Mouse (Mus musculus): ENCODE results near the gene 1600012H06Rik.
A peak's percentile ranks its signal among the peaks of the same experiment; 100 is the strongest.
"Not testable (repeated sequence)": the region's sequence is repeated elsewhere in the genome, so short reads cannot be mapped to it uniquely, and the experiment has no call there.

The 1600012H06Rik gene

DNA sequence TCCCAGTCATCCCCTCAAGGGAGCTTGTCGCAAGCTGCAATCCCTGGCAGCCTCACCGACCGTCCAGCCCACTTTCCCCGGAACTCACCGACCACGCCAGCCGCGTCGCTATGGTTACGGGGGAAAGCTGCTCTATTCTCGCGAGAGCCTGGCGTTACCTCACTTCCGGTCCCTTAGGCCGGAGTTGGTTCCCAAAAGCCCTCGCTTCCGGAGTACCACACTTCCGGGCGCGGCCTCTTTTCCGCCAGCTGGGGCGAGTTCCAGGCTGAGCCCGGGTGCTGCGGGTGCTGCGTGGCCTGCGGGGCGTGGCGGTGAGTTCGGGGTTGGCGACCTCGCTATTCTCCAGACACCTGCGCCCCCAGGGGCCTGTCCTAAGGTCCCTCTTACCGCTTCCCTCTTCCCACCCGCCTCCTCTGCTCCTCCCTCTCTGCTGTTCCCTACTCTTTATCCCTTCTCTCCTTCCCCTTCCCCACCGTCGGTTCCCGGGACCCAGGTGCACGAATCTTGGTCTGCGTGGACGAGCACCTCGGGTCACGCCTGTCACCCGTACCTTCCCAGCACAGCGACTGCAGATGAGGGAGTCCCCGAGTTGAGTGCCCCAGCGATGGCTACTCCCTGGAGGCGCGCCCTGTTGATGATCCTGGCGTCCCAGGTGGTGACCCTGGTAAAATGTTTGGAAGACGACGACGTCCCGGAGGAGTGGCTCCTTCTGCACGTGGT, at the start of gene 1600012H06Rik, which contains the start of gene Wdr27:
1600012H06Rik (plus strand) TSS at position 176 of the 720 bp plus-strand sequence.
Wdr27 (minus strand) TSS at position 150 of the 720 bp plus-strand sequence.
- peak; percentile 96 to 98 for DNase-seq (ENCODE audit: low spot score in 2 of 2)

DNA sequence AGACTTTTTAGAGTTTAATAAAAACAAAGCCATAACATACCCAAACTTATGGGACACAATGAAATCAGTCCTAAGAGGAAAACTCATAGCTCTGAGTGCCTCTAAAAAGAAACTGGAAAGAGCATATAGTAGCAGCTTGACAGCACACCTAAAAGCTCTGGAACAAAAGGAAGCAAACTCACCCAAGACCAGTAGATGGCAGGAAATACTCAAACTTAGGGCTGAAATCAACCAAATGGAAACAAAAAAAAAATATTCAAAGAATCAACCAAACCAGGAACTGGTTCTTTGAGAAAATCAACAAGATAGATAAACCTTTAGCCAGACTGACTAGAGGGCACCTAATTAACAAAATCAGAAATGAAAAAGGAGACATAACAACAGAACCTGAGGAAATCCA, 47.9 kb upstream of the 1600012H06Rik start:
- DNase-seq (ENCODE audit: low spot score in 2 of 2), result not testable (repeated sequence)

DNA sequence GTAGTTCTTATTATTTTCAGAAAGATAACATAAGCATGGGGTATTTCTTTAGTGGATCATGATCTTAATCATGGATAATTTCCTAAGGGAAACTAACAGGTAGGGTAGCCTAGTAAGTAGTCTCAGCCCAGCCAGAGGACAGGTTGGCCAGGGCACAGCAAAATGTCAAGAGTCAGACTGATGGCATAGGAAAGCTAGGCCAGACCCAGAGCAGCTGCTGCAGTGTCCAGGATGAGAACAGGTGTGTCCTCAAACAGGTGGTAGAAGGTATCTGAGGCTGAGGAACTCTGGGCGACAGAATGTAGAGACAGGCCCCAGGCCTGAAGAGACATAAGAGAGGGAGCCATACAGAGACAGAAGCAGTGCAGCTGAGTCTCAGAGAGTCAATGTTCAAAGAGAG, 44.0 kb upstream of the 1600012H06Rik start:
- no peak for DNase-seq (ENCODE audit: low spot score in 2 of 2)

DNA sequence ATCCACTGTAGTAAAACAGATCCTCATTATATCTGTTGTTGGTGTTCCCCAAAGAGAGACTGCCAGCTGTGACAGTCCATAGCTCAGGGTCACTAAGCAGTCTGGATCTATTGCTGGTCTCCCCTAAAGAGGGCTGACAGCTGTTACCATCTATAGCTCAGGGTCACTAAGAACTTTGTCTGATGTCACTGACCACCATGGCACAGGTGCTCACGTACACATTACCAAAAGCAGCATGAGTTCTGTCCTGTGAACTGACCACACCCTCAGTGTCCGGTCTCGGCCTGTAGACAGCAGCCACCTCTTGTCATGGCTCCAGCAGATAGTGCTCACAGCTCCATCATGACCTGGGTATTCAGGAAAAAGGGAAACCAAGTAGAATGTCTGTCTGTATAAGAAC, 39.8 kb upstream of the 1600012H06Rik start:
- DNase-seq (ENCODE audit: low spot score in 2 of 2), result no peak

DNA sequence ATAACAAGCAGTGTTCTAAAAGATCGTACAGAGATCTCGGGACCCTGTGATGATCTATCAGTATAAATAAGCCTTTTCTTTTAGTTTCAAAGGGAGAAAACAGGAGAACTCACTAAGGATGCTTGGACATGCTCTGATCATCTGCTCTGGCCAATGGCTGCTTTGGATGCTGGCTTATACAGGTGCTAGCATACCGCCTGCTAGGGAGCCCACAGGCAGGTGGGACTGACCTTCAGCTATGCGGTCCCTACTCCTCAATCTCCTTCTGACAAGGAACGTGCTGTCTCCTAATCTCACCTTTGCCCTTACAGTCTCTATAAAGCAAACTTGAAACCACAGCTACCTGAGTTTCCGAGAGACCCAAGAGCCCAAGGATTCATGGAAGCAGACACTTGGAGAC, 38.8 kb upstream of the 1600012H06Rik start:
- DNase-seq (ENCODE audit: low spot score in 2 of 2), result no peak

DNA sequence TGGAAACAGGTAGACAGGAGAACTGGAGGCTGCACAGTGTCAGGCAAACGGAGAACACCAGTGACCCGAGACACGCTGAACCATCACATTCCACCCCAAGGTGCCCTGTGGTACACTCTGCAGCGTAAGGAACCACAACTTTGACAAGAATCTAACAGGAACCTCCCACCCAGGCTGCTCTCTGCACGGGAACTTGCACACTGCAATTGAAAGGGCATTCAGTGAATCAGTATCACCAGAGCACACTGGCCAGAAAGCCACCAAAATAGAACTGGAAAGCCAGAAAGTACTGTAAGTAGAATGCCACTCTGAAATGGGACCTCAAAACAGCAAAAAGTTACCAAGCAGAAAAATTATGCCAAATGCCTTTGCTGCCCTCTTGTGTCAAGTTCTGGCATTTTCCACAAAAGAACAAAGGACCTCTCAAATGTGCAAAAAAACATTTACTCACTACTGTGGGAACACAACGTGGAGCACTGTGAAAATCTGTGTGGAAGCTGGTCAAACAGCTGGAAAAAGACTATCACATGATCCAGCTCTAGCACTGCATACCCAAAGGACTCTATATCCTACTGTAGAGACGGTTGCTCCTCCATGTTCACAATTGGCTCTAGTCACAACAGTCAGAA, 38.2 kb upstream of the 1600012H06Rik start:
- peak; percentile 69 to 83 for DNase-seq (ENCODE audit: low spot score in 2 of 2)

DNA sequence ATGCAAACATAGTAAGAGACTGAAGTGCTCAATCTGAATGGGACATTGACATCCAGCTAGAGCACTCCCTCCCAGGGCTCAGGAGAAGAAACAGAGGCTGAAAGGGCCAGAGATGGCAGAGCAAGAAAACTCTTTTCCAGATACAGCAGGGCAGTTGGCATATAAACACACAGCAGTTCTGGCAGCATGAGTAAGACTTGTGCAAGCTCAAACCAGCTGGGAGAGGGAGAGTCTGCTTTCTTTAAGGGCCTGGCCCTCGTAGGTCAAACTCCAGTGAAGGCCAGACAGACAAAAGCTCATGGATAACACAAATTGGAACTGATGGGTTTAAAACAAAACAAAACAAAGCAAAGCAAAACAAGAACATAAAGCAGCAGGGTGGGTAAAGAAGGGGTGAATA, 36.4 kb upstream of the 1600012H06Rik start:
- no peak for DNase-seq (ENCODE audit: low spot score in 2 of 2)

DNA sequence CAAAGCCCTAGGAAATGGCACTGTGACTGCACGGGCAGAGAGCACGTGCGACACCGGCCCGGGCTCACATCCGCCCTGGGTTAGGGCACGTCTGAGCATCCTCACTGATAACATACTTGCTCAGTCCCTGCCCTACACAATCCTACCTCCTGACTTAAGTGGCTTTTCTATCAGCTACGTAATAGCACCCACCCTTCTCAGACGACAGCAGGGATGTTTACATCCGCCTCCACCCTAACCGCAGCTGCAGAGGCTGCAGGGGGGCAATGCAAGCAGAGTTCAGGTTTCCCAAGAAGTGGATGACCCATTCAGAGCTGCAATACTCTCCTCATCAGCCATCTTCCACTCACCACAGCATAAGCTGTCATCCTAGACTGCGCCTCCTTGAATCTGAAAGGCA, 35.8 kb upstream of the 1600012H06Rik start:
- no peak for DNase-seq (ENCODE audit: low spot score in 2 of 2)

DNA sequence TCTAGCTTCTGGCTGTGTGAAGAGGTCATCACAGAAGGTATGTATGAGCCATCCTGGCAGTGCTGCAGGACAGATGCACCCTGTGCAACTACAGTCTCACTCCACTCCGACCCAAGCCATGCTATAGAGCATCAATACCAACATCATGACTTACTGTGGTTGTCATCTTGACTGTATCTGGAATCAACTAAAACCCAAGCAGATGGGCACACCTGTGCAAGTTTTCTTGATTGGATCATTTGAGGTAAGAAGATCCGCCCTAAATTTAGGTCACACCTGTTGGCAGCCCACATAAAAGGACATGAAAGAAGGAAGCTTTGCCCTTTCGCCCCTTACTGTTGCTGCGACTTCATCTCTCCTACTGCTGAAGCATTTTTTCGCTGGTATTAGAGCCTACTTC, 33.7 kb upstream of the 1600012H06Rik start:
- DNase-seq (ENCODE audit: low spot score in 2 of 2), result no peak

DNA sequence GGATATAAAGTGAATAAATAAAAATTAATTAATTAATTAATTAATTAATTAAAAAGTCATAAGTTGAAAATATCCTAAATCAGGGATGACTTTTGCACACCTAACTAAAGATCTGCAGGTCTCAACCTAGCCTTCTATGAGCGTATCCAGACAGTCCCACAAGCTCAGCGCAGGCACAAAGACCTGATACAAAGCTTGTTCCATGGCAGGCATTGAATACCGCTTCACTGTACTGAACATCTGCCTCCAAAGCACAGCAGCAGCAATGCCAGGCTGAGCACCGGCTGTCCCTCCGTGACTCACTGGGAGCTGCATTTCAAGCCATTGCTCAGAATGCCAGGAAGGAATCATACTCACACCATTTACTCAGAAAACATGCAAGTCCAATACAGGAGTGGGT, 32.2 kb upstream of the 1600012H06Rik start:
- DNase-seq (ENCODE audit: low spot score in 2 of 2), result no peak

DNA sequence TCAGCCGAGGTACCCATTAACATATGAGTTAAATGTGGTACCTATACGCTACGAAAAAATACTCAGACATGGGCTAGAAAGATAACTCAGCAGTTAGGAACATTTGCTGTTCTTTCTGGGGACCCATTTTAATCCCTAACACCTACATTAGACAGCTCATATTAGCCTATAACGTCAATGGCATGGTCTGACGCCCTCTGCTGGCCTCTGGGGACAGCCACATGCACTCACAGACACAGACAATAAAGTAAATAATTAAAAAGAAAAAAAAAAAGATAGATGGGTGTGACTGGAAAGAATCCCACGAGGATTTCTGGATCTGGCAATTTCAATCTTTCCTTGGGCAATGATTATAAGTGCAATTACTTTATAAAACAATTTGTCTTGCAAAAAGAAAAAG, 30.6 kb upstream of the 1600012H06Rik start:
- DNase-seq (ENCODE audit: low spot score in 2 of 2), result no peak

DNA sequence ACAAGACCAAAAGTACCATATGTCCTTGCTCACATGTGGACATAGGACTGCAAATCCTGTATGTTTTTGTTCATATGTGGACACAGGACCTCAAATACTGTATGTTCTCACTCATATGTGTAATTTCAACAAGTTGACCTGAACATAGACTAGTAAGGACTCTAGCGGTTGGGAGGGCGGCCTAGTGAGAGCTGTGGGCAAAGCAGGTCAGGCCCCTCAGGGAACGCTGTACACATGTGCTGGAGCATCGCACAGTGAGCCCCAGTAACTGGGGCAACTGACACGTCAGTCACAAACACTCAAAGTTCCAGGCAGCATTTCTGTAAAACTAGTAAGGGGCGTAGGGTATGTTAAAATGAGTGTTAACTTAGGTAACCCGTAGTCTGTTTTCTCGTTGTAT, 30.0 kb upstream of the 1600012H06Rik start:
- DNase-seq (ENCODE audit: low spot score in 2 of 2), result no peak

DNA sequence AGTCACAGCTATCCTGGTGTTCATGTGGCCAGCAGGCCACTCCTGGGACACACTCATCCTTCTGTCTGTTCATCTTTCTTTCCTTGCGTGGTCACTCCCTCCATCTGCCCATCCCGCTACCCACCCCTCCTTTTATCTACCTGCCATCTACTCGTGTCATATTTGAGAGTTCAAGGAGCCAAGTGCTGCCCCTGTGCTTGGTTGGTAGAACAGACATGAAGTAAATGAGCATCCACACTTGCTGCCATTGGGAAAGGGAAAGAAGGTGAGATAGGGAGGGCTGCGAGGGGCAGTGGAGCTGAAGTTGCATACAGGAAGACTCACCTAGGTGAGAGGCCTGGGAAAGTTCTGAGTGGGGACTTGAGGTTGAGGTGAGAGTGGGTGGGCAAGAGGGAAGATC, 28.6 kb upstream of the 1600012H06Rik start:
- DNase-seq (ENCODE audit: low spot score in 2 of 2), result no peak

DNA sequence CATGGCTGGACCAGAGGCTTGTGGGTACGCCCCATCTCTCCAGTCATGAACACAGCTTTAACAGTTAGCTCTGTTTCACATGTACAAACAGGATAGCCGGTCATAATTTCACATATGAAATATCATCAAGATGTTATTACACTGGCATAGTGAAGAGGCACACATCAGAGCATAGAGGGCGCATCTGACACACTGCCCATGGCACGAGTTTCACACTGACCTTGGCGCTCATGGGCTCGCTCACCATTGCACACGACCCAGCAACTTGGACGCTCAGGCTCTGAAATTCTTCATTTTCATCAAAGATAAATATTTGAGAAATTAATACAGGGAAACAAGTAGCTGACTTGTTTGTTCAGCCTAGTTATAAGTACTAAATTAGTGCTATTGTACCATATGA, 25.1 kb upstream of the 1600012H06Rik start:
- DNase-seq (ENCODE audit: low spot score in 2 of 2), result no peak

DNA sequence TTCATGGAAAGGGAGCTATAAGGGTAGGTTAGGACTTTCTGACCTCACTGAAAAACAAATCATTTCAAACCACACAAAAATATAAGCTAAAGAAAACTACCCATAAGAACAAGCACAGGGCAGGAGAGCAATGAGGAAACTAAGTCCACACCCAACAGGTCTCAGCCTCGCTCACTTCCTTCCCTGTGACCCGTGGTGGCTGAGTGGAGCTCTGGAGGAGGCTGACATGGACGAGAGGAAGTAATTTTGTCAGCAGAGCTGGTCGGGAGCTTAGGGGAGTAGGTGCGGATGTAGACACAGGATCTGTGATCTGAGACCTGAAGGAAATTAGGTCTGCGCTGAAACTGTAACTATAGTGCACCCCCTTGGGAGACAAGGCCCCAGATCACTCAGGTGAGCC, 21.4 kb upstream of the 1600012H06Rik start:
- no peak for DNase-seq (ENCODE audit: low spot score in 2 of 2)

DNA sequence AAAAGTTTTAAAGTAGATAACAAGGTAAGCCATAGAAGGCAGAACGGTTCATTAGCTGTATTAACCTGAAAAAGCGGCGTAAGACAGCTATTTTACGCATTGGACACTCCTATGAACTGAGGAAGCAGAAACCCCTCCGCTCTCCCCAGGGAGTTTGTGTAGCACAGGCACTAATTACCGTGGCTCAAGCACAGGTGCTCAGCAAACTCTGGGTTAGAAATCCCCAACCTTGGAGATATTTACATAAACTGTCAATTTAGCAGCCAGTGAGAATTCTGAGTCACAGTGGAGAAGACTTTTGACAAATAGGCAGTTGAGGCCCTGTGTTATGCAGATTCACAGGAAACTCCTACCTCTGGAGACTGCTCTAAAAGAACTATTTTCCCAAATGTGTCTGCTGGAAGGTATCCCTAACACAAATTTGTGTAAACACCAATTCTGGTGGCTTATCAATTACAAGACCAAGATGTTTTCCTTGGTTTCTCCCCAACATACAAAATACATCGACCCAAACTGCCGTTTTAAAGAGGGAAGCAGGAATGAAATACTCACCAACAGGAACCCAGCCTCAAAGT, 15.3 kb upstream of the 1600012H06Rik start:
- no peak for DNase-seq (ENCODE audit: low spot score in 2 of 2)

DNA sequence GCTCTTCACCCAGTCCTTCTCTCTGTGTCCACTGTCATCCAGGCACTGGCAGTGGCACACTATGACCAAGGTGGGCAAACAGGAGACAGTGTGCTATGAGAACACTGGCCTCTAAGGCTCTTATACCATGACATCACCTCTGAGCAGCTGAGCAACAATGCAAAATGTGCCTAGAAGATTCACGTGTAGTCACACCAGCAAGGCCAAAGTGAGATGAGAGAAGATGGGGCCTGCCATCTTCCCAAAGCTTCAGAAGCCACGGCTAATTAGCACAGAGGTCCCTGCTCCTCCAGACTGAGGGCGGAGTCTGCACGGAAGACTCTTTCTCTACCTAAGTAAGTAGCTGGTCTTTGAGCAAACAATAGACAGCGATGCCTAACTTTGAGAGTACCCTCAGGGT, 14.4 kb upstream of the 1600012H06Rik start:
- no peak for DNase-seq (ENCODE audit: low spot score in 2 of 2)

DNA sequence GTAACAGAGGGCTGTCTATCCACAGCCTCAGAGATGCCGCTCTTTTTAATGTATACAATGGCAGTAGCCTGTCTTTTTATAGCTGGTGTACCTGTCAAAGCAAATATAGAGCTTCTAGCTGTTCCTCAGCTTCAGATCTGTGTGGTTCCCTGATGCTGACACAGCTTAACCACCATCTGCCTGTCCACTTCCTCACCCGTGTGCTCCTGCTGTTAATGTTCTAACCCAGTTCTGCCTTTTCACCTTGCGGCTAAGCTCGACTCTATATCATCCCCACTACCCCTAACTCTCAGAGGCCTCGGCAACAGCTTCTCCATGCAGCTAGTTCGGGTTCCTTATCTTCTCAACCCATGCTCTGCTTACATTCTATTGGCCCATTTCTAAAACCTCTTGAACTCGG, 12.3 kb upstream of the 1600012H06Rik start:
- DNase-seq (ENCODE audit: low spot score in 2 of 2), result no peak

DNA sequence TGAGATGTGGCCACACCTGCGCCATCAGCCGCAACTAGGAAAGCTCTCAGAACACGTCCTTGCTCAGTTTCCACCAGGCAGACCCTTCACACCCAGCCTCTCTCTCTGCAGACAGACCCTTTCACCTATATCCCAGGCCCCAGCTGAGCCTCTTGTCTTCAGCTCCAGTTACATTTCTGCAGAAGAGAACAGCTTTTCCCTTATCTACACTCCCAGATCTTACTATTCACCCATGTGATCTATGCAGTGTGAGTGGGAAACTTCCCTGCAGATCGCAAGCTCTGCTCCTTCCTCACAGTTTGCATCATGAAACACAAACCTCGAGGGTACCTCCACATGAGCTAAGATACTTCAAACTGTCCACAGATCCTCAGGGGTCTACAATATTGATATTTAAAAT, 11.5 kb upstream of the 1600012H06Rik start:
- no peak for DNase-seq (ENCODE audit: low spot score in 2 of 2)

DNA sequence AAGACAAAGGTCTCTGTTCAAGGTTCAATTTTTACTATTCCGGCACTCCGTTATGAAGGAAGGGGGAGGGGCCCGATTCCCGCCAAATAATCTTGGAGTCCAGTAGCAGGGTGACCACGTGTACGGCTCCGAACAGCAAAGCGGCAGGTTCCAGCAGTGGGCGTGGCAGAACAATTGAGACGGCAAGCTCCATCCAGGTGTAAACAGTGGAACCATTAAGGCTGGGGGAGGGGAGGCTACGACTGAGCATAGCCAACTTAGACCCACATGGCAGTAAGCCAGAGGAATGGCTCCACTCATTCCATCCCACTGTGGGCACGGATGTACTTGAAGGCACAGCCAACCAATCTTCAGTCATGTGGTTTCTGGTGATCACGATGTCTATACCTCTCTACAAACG, 7.7 kb upstream of the 1600012H06Rik start:
- not testable (repeated sequence) for DNase-seq (ENCODE audit: low spot score in 2 of 2)

DNA sequence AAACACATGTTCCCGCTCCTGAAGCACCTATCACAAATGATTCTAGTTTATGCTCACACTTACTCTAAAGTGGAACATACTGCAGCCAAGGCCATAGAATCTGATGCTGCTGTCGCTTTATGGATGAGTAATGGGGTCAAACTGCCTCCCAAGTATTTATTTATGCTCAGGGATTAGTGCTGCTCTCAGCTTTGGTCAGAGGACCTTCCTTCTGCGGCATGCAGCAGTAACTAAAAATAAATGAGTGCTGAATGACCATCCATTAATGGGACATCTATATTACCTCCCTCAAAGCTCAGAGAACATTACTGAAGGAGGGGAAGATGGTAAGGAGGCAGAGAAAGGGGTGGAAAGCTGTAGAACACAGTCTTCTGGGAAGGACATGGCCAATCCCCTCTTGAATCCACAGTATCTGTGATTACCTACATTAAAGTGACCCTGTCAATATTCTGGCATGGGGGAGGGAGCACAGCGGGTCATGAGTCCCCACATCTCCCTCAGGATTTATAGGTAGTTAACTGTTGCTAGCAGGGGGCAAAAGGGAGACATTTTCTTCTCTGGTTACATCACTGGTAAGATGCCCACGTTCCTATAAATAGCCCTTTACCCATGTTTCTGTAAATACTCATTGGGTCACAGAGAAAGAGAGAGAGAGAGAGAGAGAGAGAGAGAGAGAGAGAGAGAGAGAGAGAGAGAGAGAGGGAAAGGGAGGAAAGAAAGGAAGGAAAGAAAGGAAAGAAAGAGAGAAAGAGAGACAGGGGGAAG, 7.0 kb upstream of the 1600012H06Rik start:
- DNase-seq (ENCODE audit: low spot score in 2 of 2), result no peak

DNA sequence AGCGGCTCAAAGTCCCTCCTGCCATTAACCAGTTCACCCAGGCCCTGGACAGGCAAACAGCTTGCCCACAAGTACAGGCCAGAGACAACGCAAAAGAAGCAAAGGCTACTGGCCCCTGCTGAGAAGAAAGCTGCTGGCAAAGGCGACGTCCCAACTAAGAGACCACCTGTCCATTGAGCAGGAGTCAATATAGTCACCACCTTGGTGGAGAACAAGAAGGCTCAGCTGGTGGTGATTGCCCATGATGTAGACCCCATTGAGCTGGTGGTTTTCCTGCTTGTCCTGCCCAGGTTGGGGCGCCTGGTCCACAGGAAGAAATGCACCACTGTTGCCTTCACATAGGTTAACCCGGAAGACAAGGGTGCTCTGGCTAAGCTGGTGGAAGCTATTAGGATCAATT, 803 bp upstream of the 1600012H06Rik start:
- DNase-seq (ENCODE audit: low spot score in 2 of 2), result not testable (repeated sequence)

DNA sequence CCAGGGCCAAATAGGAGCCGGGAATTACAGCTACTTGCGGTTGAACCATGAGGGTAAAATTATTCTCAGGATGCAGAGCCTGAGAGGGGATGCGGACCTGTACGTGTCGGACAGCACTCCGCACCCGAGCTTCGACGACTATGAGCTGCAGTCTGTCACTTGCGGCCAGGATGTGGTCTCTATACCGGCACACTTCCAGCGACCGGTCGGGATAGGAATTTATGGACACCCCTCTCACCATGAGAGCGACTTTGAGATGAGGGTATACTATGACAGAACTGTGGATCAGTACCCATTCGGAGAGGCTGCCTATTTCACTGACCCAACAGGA, 710 bp downstream of the 1600012H06Rik start:
- DNase-seq (ENCODE audit: low spot score in 2 of 2), result no peak

Measured in cerebellum, postnatal 4 days (tissue).